Mouse (Mus musculus) stomach, embryonic 16.5 days (tissue): Measurements from ENCODE around the gene Elf2. TPM values are rescaled to one million over a fixed set of nuclear protein-coding genes. Genes with fewer than 3 reads are reported as not detected.

Source experiments
- ATAC-seq: fragments of 200-750 bp; cut with Nextera tagmentation; 2 replicates; pipeline ENCODE4 v1.8.0; 2017; ENCODE audit warnings: moderate number of reproducible peaks, moderate TSS enrichment; ENCODE audit not compliant: insufficient read depth, low FRiP score
- H3K27ac ChIP-seq: fragments of 300-500 bp; sonication (generic); 2 replicates; pipeline ENCODE4 v1.5.1; 2014; ENCODE audit warnings: low read length
- H3K27me3 ChIP-seq: fragments of 300-500 bp; sonication (generic); 2 replicates; pipeline ENCODE4 v1.6.1; 2014; ENCODE audit warnings: low read length, control low read depth, mixed read lengths; ENCODE audit not compliant: control insufficient read depth, insufficient read depth
- H3K36me3 ChIP-seq: fragments of 300-500 bp; sonication (generic); 2 replicates; pipeline ENCODE4 v1.6.1; 2014; ENCODE audit warnings: low read length; ENCODE audit not compliant: control insufficient read depth, insufficient read depth
- H3K4me1 ChIP-seq: fragments of 300-500 bp; sonication (generic); 2 replicates; pipeline ENCODE4 v1.6.1; 2014; ENCODE audit warnings: low read length, control low read depth, mixed read lengths; ENCODE audit not compliant: control insufficient read depth, insufficient read depth
- H3K4me2 ChIP-seq: fragments of 300-500 bp; sonication (generic); 2 replicates; pipeline ENCODE4 v1.6.1; 2014; ENCODE audit warnings: low read depth, low read length, mixed read lengths
- H3K4me3 ChIP-seq: fragments of 300-500 bp; sonication (generic); replicated peaks from 2 replicates; pipeline ENCODE4 v1.5.1; 2014; ENCODE audit warnings: mild to moderate bottlenecking, low read length
- H3K9ac ChIP-seq: fragments of 300-500 bp; sonication (generic); 2 replicates; pipeline ENCODE4 v1.6.1; 2014; ENCODE audit warnings: low read length
- H3K9me3 ChIP-seq: fragments of 300-500 bp; sonication (generic); replicated peaks from 2 replicates; pipeline ENCODE4 v1.6.1; 2016; ENCODE audit warnings: low read length, control low read depth; ENCODE audit not compliant: control insufficient read depth
- WGBS: fragments of 180-500 bp; shearing (Covaris S2); extraction: QIAGEN DNeasy Blood & Tissue Kit; methylation state at CpG from one replicate; pipeline ENCODE4 v1.1.7; 2014; 5-methylcytosine and 5-hydroxymethylcytosine counted together
- polyA plus RNA-seq: library from polyadenylated mRNA; unstranded; fragments of >200 nt; fragmentation: Nextera tagmentation; extraction: Ambion mirVana; gene quantifications from 2 replicates; pipeline ENCODE4 v1.2.1, GENCODE M21; 2015

Elf2 gene
- 58.2 and 58.7 TPM in 2 replicates for polyA plus RNA-seq

DNA sequence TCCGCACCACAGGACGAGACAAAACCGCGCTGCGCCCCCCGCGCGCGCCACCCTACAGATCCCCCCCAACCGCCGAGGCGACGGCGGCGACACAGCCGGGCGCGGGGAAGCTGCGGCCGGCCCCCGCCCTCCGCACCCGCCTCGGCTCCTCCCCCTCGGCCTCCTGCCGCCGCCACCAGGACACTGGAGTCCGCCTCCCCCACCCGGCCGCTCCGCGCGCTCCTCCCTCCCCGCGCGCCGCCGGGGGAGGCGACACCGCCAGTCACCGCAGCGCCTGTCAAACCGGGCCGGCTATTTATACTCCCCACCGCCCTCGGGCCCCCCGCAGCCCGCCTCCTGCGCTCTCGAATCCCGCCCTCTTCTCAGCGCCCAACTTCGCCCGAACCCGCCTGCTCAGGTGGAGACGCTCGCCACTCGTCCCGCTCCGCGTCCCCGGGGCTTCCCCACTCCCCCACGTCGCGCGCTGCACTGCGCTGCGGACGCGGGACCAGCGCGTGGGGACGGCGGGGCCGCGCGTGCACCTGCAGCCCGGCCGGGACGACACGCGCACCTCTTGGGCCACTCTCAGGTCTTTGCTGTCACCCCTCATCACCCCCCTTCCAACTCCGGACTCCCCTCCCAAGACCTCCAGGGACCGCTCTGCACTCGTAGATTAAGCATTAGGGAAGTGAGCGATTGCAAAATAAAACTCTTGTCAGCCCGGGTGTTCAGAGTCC lies at the start of gene Elf2:
Elf2 (minus strand) TSS at position 112 of the 716 bp plus-strand sequence.
- H3K27ac ChIP-seq, result peak within 1 kb of the TSS; percentile 97
- under 1% methylated on average over 76 of the region's 87 CpGs for WGBS
- H3K9me3 ChIP-seq, result no peaks in the 10 kb centered on the region; the same call in 1 of the 2 replicates
- H3K4me3 ChIP-seq, result peak within 1 kb of the TSS; percentile 92
- H3K9ac ChIP-seq, result peak within 1 kb of the TSS; percentile 97
- no peaks in the 10 kb centered on the region for H3K27me3 ChIP-seq
- peak within 1 kb of the TSS; percentile 90 for H3K4me2 ChIP-seq
- no peaks in the 10 kb centered on the region for H3K36me3 ChIP-seq
- ATAC-seq, result peak; percentile 88
- 0 out of 2 replicates have a peak, but pooled peaks cover 5% of the 10 kb centered on the region for H3K4me1 ChIP-seq

DNA sequence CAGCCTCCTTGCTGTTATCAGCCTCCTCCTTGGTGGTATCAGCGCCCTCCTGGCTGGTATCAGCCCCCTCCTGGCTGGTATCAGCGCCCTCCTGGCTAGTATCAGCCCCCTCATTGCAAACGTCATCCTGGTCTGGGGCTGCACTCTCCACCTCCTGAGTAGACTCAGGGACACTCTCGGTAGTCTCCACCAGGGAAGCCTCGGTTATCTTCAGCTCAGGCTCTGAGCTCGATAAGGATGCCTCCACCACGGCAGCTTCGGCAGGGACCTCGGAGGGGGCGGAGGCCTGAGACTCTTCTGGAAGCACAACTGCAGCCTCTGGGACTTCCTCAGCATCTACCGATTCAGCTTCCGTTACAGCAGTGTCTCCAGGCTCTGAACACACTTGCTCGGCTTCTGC lies 48.4 kb upstream of the Elf2 start:
- no peaks in the 10 kb centered on the region for H3K36me3 ChIP-seq
- peak overlapping the region; percentile 11 for H3K9ac ChIP-seq
- WGBS, result 7% methylated on average over 13 of the region's 13 CpGs
- H3K4me1 ChIP-seq, result peaks cover 5% of the 10 kb centered on the region; the same call in 1 of the 2 replicates
- peak overlapping the region; percentile 40 for H3K4me2 ChIP-seq
- H3K27me3 ChIP-seq, result no peaks in the 10 kb centered on the region; the same call in 1 of the 2 replicates
- H3K4me3 ChIP-seq, result peak overlapping the region; percentile 8
- no peak overlapping the region for H3K27ac ChIP-seq
- no peak for ATAC-seq
- H3K9me3 ChIP-seq, result no peaks in the 10 kb centered on the region

DNA sequence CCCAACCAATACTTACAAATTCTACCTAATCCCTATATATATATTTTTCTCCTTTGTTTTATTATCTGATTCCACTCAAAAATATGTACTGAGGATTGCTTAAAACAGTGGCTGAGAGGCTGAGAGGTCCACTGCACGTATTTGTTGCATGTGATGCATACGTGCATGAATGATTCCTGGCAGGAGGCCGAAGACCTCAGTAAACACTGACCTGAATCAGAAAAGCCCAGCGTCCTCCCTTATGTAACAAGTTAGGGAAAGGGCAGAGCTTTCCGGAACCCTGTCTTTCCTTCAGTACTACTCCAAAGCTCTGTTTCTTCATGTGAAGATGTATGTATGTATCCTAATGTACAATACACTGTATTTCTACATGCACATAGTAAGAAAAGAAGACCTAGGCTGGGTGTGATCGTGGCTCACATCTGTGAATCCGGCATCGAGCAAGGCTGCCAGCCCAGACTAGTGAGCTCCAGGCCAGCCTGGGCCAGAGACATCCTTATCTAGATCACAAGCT lies 47.5 kb upstream of the Elf2 start:
- WGBS, result 65% methylated on average over 8 of the region's 8 CpGs
- H3K4me1 ChIP-seq, result peaks cover 5% of the 10 kb centered on the region; the same call in 1 of the 2 replicates
- H3K27me3 ChIP-seq, result no peaks in the 10 kb centered on the region; the same call in 1 of the 2 replicates
- no peak overlapping the region for H3K4me3 ChIP-seq
- no peak overlapping the region for H3K9ac ChIP-seq
- no peak overlapping the region for H3K4me2 ChIP-seq
- H3K27ac ChIP-seq, result no peak overlapping the region
- no peaks in the 10 kb centered on the region for H3K9me3 ChIP-seq
- H3K36me3 ChIP-seq, result no peaks in the 10 kb centered on the region
- ATAC-seq, result no peak

DNA sequence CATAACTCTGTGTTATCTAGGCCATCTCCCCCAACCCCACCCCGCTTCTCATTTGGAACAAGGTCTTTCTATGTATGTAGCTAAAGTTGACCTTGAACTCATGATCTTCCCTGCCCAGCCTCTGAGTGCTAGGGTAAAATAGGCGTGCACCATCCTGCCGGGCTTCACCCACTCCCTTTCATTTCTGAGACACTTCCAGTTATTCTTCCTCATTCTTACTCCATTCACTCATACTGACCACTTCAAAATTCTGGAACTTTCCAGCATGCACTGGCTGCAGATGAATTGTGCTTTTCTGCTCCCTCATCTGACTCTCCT lies 46.6 kb upstream of the Elf2 start:
- no peak overlapping the region for H3K9ac ChIP-seq
- H3K36me3 ChIP-seq, result no peaks in the 10 kb centered on the region
- H3K9me3 ChIP-seq, result no peaks in the 10 kb centered on the region
- H3K4me1 ChIP-seq, result peaks cover 5% of the 10 kb centered on the region; the same call in 1 of the 2 replicates
- WGBS, result 70% methylated on average over 3 of the region's 3 CpGs
- no peak overlapping the region for H3K27ac ChIP-seq
- no peaks in the 10 kb centered on the region; the same call in 1 of the 2 replicates for H3K27me3 ChIP-seq
- H3K4me2 ChIP-seq, result no peak overlapping the region
- no peak overlapping the region for H3K4me3 ChIP-seq
- no peak for ATAC-seq

DNA sequence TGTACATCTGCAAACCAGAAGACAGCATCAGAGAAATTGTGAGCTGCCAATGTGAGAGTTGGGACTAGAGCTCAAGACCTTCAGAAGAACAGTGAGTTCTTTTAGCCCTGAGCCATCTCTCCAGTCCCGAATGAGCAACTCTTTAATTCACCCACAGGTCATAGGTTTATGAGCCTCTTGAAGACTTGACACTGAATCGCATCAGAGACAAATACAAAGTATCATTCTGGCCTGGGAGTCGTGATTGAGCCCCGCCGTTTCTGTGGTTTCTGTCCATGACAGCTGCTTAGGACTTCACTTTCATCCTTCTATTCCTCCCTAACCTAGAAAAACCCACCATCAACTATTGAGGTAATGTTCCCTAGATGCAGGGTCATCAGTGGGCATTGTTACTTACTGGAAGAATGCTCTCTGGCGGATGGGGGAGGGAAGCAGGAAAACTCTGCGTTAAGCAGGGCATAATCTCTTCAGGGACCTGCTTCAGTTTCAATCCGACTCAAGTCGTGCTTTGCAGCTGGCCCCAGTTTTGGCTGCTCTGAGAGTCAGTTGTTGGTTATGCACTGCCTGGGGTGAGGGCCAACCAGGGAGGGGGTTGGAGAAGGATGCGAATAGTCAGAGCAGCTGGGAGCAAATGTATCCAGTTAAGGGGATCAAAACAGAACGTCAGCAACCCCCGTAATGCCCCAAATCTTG lies 46.1 kb upstream of the Elf2 start:
- Histone ChIP-seq H3K9me3 (no peaks in the 10 kb centered on the region), H3K36me3 (no peaks in the 10 kb centered on the region), H3K4me2 (no peak overlapping the region), H3K27me3 (no peaks in the 10 kb centered on the region; the same call in 1 of the 2 replicates), H3K27ac (no peak overlapping the region), H3K4me3 (no peak overlapping the region), H3K9ac (no peak overlapping the region), H3K4me1 (peaks cover 5% of the 10 kb centered on the region; the same call in 1 of the 2 replicates)
- no peak for ATAC-seq
- 46% methylated on average over 12 of the region's 12 CpGs for WGBS

DNA sequence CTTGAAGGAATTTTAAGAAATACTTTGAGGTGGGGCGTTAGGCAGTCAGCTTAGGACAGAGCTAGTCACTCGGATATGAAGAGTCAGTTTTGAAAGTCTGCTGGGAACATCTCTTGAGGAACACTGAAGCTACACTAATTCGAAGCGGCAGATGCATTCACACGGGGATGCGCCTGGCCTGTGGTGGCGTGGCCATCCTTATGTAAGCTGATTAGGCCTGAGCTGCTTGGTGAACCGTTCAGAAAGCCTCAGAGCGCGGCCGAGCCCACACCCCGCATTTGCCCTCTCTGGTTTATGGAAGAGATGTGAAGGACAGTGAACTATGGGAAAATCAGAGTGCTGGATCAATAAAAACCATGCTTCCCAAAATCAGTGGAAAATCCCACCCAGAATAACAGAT lies 42.9 kb upstream of the Elf2 start:
- 80% methylated on average over 12 of the region's 12 CpGs for WGBS

DNA sequence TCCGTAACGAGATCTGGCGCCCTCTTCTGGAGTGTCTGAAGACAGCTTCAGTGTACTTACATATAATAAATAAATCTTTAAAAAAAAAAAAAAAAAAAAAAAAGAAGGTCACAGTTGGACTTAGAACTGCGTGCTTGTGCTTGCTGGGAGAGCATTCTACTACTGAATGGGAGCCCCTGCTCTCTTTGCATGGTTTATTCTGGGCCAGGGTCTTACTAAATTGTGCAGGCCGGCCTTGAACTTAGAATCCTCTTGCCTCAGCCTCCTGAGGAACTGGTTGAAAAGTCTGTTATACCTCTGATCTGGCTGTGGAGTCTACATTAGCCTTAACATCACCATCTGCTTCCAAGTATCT lies 40.2 kb upstream of the Elf2 start:
- no peak for ATAC-seq
- 74% methylated on average over 2 of the region's 5 CpGs for WGBS
- H3K9me3 ChIP-seq, result no peaks in the 10 kb centered on the region

More for the DNA sequence above, 42.9 kb upstream of the Elf2 start:
- no peak overlapping the region for H3K4me3 ChIP-seq
- no peak overlapping the region for H3K27ac ChIP-seq
- no peaks in the 10 kb centered on the region; the same call in 1 of the 2 replicates for H3K27me3 ChIP-seq
- H3K9me3 ChIP-seq, result no peaks in the 10 kb centered on the region
- no peaks in the 10 kb centered on the region for H3K36me3 ChIP-seq
- no peak overlapping the region for H3K4me2 ChIP-seq
- H3K9ac ChIP-seq, result no peak overlapping the region
- H3K4me1 ChIP-seq, result 0 out of 2 replicates have a peak, but pooled peaks cover 5% of the 10 kb centered on the region
- no peak for ATAC-seq

DNA sequence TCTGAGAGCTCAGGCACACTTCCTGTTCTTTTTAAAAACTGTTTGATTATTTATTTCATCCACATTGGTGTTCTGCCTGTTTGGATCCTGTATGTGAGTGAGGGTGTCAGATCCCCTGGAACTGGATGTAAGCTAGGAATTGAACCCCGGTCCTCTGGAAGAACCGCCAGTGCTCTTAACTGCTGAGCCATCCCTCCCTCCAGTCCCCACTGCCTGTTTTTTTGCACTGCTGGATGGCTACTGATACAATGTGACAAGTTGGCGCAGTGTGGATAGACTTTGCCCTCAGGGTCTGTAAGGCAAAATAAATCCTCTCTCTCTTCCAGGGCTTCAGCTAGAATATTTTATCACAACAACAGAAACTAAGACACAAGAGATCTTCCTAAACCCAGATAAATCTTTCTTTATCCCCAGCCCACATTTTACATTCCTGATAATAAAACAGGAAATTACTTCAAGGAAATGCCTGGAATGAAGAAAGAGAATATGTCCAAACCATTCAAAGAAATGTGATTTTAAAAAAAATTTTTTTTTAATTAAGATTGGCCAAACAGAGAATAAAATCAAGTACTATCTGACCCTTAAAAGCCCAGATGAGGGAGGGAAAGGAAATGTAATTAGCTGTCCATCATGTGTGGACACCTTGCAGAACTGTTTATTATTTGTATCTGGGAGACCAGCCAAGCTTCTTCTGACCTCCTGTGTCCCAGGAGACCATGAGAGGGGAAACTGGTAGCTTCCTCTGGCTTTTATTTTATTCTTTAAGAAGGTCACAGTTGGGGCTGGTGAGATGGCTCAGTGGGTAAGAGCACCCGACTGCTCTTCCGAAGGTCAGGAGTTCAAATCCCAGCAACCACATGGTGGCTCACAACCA lies 39.6 kb upstream of the Elf2 start:
- Histone ChIP-seq H3K36me3 (no peaks in the 10 kb centered on the region), H3K4me3 (no peak overlapping the region), H3K9me3 (no peaks in the 10 kb centered on the region), H3K27me3 (no peaks in the 10 kb centered on the region), H3K9ac (no peak overlapping the region), H3K4me2 (no peak overlapping the region), H3K27ac (no peak overlapping the region), H3K4me1 (0 out of 2 replicates have a peak, but pooled peaks cover 6% of the 10 kb centered on the region)
- WGBS, result 75% methylated on average over 5 of the region's 5 CpGs
- ATAC-seq, result no peak

More for the DNA sequence above, 40.2 kb upstream of the Elf2 start:
- Histone ChIP-seq H3K9ac (no peak overlapping the region), H3K36me3 (no peaks in the 10 kb centered on the region), H3K27ac (no peak overlapping the region), H3K4me2 (no peak overlapping the region), H3K27me3 (no peaks in the 10 kb centered on the region), H3K4me3 (no peak overlapping the region), H3K4me1 (0 out of 2 replicates have a peak, but pooled peaks cover 6% of the 10 kb centered on the region)
